Mouse (Mus musculus) spleen, embryonic (tissue): ENCODE measurements around the gene Ercc8.

Source experiments
- CTCF ChIA-PET: fragments of 350-600 bp; sonication (Branson Sonifier 250); formaldehyde crosslinking; loops from one replicate; lab custom pipeline; 2022; lab: Charles Lee

Ercc8 gene

GRCm38 (mm10) chr13:108158465-108159240 is at the start of gene Ercc8, which contains the start of gene Ndufaf2:
Gene Ercc8, plus strand, starts transcription at chr13:108158731.
Gene Ndufaf2, minus strand, starts transcription at chr13:108158623.
- CTCF ChIA-PET = no interaction called here

GRCm38 (mm10) chr13:108110929-108111328 is 47.6 kb upstream of the Ercc8 start:
- CTCF ChIA-PET = no interaction called here

- CTCF ChIA-PET = no interaction called here
Measured at GRCm38 (mm10) chr13:108113536-108113935, 45.0 kb upstream of the Ercc8 start.

GRCm38 (mm10) chr13:108114257-108114656 is 44.3 kb upstream of the Ercc8 start:
- CTCF ChIA-PET = no interaction called here

GRCm38 (mm10) chr13:108117654-108118053 is 40.9 kb upstream of the Ercc8 start:
- CTCF ChIA-PET = no interaction called here

GRCm38 (mm10) chr13:108118188-108118587 is 40.3 kb upstream of the Ercc8 start:
- CTCF ChIA-PET = no interaction called here

GRCm38 (mm10) chr13:108119411-108120310 is 38.9 kb upstream of the Ercc8 start:
- CTCF ChIA-PET = no interaction called here

GRCm38 (mm10) chr13:108123109-108123723 is 35.3 kb upstream of the Ercc8 start:
- CTCF ChIA-PET = no interaction called here

GRCm38 (mm10) chr13:108124096-108124495 is 34.4 kb upstream of the Ercc8 start:
- CTCF ChIA-PET = no interaction called here

- CTCF ChIA-PET = no interaction called here
Measured at GRCm38 (mm10) chr13:108126246-108126645, 32.3 kb upstream of the Ercc8 start.

- CTCF ChIA-PET = interaction anchor here (0.7 to 0.8 kb wide), 2 partner anchors 592 to 1619 kb away, joined by 4 to 5 read pairs; no protein-coding TSS in a partner anchor
Measured at GRCm38 (mm10) chr13:108127130-108127529, 31.4 kb upstream of the Ercc8 start.

GRCm38 (mm10) chr13:108127883-108128282 is 30.6 kb upstream of the Ercc8 start:
- CTCF ChIA-PET = no interaction called here

GRCm38 (mm10) chr13:108129070-108129469 is 29.5 kb upstream of the Ercc8 start:
- CTCF ChIA-PET = interaction anchor here (0.6 to 0.8 kb wide), 2 partner anchors 81 to 318 kb away, joined by 3 to 15 read pairs; no protein-coding TSS in a partner anchor

GRCm38 (mm10) chr13:108130737-108131136 is 27.8 kb upstream of the Ercc8 start:
- CTCF ChIA-PET = no interaction called here

- CTCF ChIA-PET = no interaction called here
Measured at GRCm38 (mm10) chr13:108132031-108132819, 26.3 kb upstream of the Ercc8 start.

GRCm38 (mm10) chr13:108135617-108136016 is 22.9 kb upstream of the Ercc8 start:
- CTCF ChIA-PET = no interaction called here

GRCm38 (mm10) chr13:108138403-108138977 is 20.0 kb upstream of the Ercc8 start:
- CTCF ChIA-PET = interaction anchor here (0.6 to 0.7 kb wide), 2 partner anchors 122 to 457 kb away, joined by 3 to 4 read pairs; no protein-coding TSS in a partner anchor

GRCm38 (mm10) chr13:108144086-108144485 is 14.4 kb upstream of the Ercc8 start:
- CTCF ChIA-PET = no interaction called here

- CTCF ChIA-PET = no interaction called here
Measured at GRCm38 (mm10) chr13:108151782-108152181, 6.7 kb upstream of the Ercc8 start.

GRCm38 (mm10) chr13:108152650-108153372 is 5.7 kb upstream of the Ercc8 start:
- CTCF ChIA-PET = interaction anchor here (0.7 kb wide), 1 partner anchor 1284 kb away, joined by 3 read pairs; no protein-coding TSS in a partner anchor
